8 mouse cellular contexts compared by ENCODE assay signal in the genomic region with DNA sequence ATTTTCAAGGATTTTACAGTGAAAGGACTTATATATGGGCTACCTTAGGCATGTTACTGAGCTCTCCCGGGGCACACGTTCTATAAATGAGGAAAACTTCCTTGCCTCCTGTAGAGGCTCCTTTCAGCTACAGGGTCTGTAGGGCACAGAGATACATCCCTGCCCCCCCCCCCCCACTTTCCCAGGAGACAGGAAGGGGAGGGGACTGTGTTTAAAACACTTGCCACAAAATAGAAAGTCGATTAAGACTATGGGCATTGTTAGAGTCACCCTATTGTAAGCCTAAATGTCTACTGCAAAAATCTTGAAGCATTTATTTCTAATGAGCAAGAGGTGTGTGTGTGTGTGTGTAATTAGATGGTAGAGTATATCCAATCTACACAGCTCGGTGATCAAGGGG. TPM values are rescaled to one million over a fixed set of nuclear protein-coding genes. Genes with fewer than 3 reads are reported as not detected.
A peak's percentile ranks its signal among the peaks of the same experiment; 100 is the strongest.
DNase-seq lines count a peak whose midpoint lies in the region; ATAC-seq lines count a peak whose summit lies in the region.

No protein-coding gene starts in this region.

- WGBS in lung, embryonic 15.5 days: 5% methylated on average over 4 of the region's 4 CpGs
- WGBS in embryonic facial prominence, embryonic 12.5 days: 4% methylated on average over 4 of the region's 4 CpGs
- 3% methylated on average over 4 of the region's 4 CpGs for WGBS in intestine, embryonic 16.5 days
- WGBS in neural tube, embryonic 14.5 days: under 1% methylated on average over 4 of the region's 4 CpGs

- no peak for ATAC-seq in lung, embryonic 15.5 days (ENCODE audit: borderline replicate concordance, extremely low read depth, low FRiP score, low TSS enrichment)
- ATAC-seq in embryonic facial prominence, embryonic 12.5 days (ENCODE audit: insufficient number of reproducible peaks, insufficient read depth, low FRiP score, low TSS enrichment): no peak
- ATAC-seq in intestine, embryonic 16.5 days: no peak
- no peak for ATAC-seq in neural tube, embryonic 14.5 days (ENCODE audit: low read depth)

- DNase-seq in lung, postnatal 10 days: no peak
- no peak for DNase-seq in left cerebral cortex, postnatal 25 days (ENCODE audit: low spot score in 2 of 2)
- DNase-seq in left cerebral cortex, postnatal 10 days (ENCODE audit: extremely low spot score in 1 of 2, low spot score in 2 of 2): no peak
- no peak for DNase-seq in gastrocnemius, postnatal 4 days (ENCODE audit: low spot score in 2 of 2)

- peak overlapping the region; percentile 75 for H3K4me2 ChIP-seq in lung, embryonic 15.5 days
- H3K4me2 ChIP-seq in embryonic facial prominence, embryonic 12.5 days (replicated peaks): peak overlapping the region; percentile 64
- peak overlapping the region; percentile 69 for H3K4me2 ChIP-seq in intestine, embryonic 16.5 days (ENCODE audit: low read depth, low read length)
- peak overlapping the region; percentile 66 for H3K4me2 ChIP-seq in neural tube, embryonic 14.5 days (ENCODE audit: low read depth, low read length)

- peaks cover 26% of the 10 kb centered on the region for H3K4me1 ChIP-seq in lung, embryonic 15.5 days
- H3K4me1 ChIP-seq in embryonic facial prominence, embryonic 12.5 days: peaks cover 16% of the 10 kb centered on the region
- peaks cover 16% of the 10 kb centered on the region for H3K4me1 ChIP-seq in intestine, embryonic 16.5 days (ENCODE audit: control insufficient read depth, insufficient read depth, low read length)
- H3K4me1 ChIP-seq in neural tube, embryonic 14.5 days (ENCODE audit: control insufficient read depth, insufficient read depth, low read length): peaks cover 27% of the 10 kb centered on the region

- H3K36me3 ChIP-seq in lung, embryonic 15.5 days: no peaks in the 10 kb centered on the region
- no peaks in the 10 kb centered on the region for H3K36me3 ChIP-seq in embryonic facial prominence, embryonic 12.5 days
- H3K36me3 ChIP-seq in intestine, embryonic 16.5 days (ENCODE audit: control insufficient read depth, insufficient read depth, low read length): no peaks in the 10 kb centered on the region
- no peaks in the 10 kb centered on the region for H3K36me3 ChIP-seq in neural tube, embryonic 14.5 days (ENCODE audit: control insufficient read depth, insufficient read depth, low read length)

- peak overlapping the region; percentile 100 for H3K27ac ChIP-seq in lung, embryonic 15.5 days
- peak overlapping the region; percentile 99 for H3K27ac ChIP-seq in embryonic facial prominence, embryonic 12.5 days
- H3K27ac ChIP-seq in intestine, embryonic 16.5 days (ENCODE audit: low read length): peak overlapping the region; percentile 100
- peak overlapping the region; percentile 98 for H3K27ac ChIP-seq in neural tube, embryonic 14.5 days (ENCODE audit: low read depth, low read length)

- no peaks in the 10 kb centered on the region for H3K27me3 ChIP-seq in lung, embryonic 15.5 days
- H3K27me3 ChIP-seq in embryonic facial prominence, embryonic 12.5 days: no peaks in the 10 kb centered on the region
- H3K27me3 ChIP-seq in intestine, embryonic 16.5 days (replicated peaks; ENCODE audit: control insufficient read depth, insufficient read depth, low read length): no peaks in the 10 kb centered on the region
- no peaks in the 10 kb centered on the region for H3K27me3 ChIP-seq in neural tube, embryonic 14.5 days (ENCODE audit: control insufficient read depth, insufficient read depth, low read length)

- H3K9ac ChIP-seq in lung, embryonic 15.5 days: peak overlapping the region; percentile 96
- H3K9ac ChIP-seq in embryonic facial prominence, embryonic 12.5 days: peak overlapping the region; percentile 99
- H3K9ac ChIP-seq in intestine, embryonic 16.5 days (ENCODE audit: low read depth, low read length): peak overlapping the region; percentile 99
- peak overlapping the region; percentile 99 for H3K9ac ChIP-seq in neural tube, embryonic 14.5 days (replicated peaks; ENCODE audit: low read depth, low read length)

- intact Hi-C loops in left cerebral cortex, postnatal 25 days (cut with DNase I): loop anchor here (5.0 kb wide), 3 partner anchors 92 to 573 kb away; a partner anchor contains a TSS
- intact Hi-C loops in left cerebral cortex, postnatal 10 days (cut with DNase I): loop anchor here (5.0 kb wide), 1 partner anchor 92 kb away; a partner anchor contains a TSS

- no peaks in the 10 kb centered on the region for H3K9me3 ChIP-seq in lung, embryonic 15.5 days
- no peaks in the 10 kb centered on the region for H3K9me3 ChIP-seq in embryonic facial prominence, embryonic 12.5 days
- H3K9me3 ChIP-seq in intestine, embryonic 16.5 days (ENCODE audit: control insufficient read depth, low read length): no peaks in the 10 kb centered on the region
- H3K9me3 ChIP-seq in neural tube, embryonic 14.5 days (ENCODE audit: control insufficient read depth, low read length): no peaks in the 10 kb centered on the region

- peak overlapping the region; percentile 98 for H3K4me3 ChIP-seq in lung, embryonic 15.5 days
- peak overlapping the region; percentile 71 for H3K4me3 ChIP-seq in embryonic facial prominence, embryonic 12.5 days
- H3K4me3 ChIP-seq in intestine, embryonic 16.5 days (ENCODE audit: low read length): peak overlapping the region; percentile 98
- H3K4me3 ChIP-seq in neural tube, embryonic 14.5 days (ENCODE audit: low read depth, low read length): peak overlapping the region; percentile 99

RNA-seq across cellular contexts. Expression of a gene that starts 0.7 kb away (rescaled TPM):
- polyA plus RNA-seq in lung, embryonic 15.5 days (2015; fragmentation: Nextera tagmentation; extraction: Ambion mirVana): 23.1 and 26.2 TPM in 2 replicates
- 29.7 and 34.0 TPM in 2 replicates for polyA plus RNA-seq in embryonic facial prominence, embryonic 12.5 days (2016; fragmentation: Nextera tagmentation; extraction: Ambion mirVana)
- polyA plus RNA-seq in intestine, embryonic 16.5 days (2015; fragmentation: Nextera tagmentation; extraction: Ambion mirVana): 9.2 and 9.4 TPM in 2 replicates
- 34.1 and 36.4 TPM in 2 replicates for polyA plus RNA-seq in neural tube, embryonic 14.5 days (2014; fragmentation: Nextera tagmentation; extraction: Ambion mirVana)
- 10 to 100 TPM; 93.2 to 97.8 TPM for total RNA-seq in left cerebral cortex, postnatal 25 days (2021)
- total RNA-seq in left cerebral cortex, postnatal 10 days (2021): 10 to 100 TPM; 91.6 to 92.3 TPM
- total RNA-seq in gastrocnemius, postnatal 4 days (2021): 10 to 100 TPM; 38.0 to 41.3 TPM
